Mouse (Mus musculus): ENCODE results near the gene Stim1. TPM values are rescaled to one million over a fixed set of nuclear protein-coding genes. Genes with fewer than 3 reads are reported as not detected.
"Not testable (repeated sequence)": the region's sequence is repeated elsewhere in the genome, so short reads cannot be mapped to it uniquely, and the experiment has no call there.

The Stim1 gene
- polyA plus RNA-seq, 1 experiment from 2014 or later = 11.0 TPM

DNA sequence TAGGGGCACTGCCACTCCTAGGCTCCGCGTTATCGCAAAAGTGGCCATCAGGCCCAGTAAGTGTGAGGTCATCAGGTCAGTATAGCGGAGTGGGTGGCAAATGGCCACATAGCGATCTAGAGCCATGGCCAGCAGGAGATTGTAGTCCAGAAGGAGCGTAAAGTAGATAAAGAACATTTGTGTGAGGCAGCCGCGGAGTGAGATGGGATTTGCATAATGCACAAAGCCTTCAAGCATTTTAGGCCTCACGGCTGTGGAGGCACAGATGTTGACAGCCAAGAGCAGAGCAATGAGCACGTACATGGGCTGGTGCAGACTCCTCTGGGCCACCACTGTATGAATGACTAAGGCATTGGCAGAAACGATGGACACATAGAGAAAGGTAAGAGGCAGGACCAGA lies 209.8 kb downstream of the Stim1 start:
- H3K36me3 ChIP-seq (ENCODE audit: control insufficient read depth, insufficient read depth, low read length) = no peaks in the 10 kb centered on the region
- no peak overlapping the region for H3K4me3 ChIP-seq (ENCODE audit: low read depth, low read length)
- DNase-seq (ENCODE audit: low spot score) (no peak), ATAC-seq (ENCODE audit: insufficient read depth, low FRiP score, low TSS enrichment) (no peak)
- H3K4me2 ChIP-seq (ENCODE audit: low read depth) = no peak overlapping the region
- H3K9ac ChIP-seq (ENCODE audit: low read length) = no peak overlapping the region
- 85% methylated on average over 11 of the region's 11 CpGs for WGBS
- no peaks in the 10 kb centered on the region for H3K27me3 ChIP-seq (ENCODE audit: control insufficient read depth, insufficient read depth, low read length)
- no peaks in the 10 kb centered on the region for H3K9me3 ChIP-seq (ENCODE audit: control insufficient read depth, low read length)
- H3K27ac ChIP-seq (ENCODE audit: low read depth, low read length) = no peak overlapping the region
- H3K4me1 ChIP-seq (ENCODE audit: control insufficient read depth, insufficient read depth, low read length) = no peaks in the 10 kb centered on the region

- Histone ChIP-seq H3K27me3 (ENCODE audit: control insufficient read depth, insufficient read depth, low read length) (no peaks in the 10 kb centered on the region), H3K36me3 (ENCODE audit: control insufficient read depth, insufficient read depth, low read length) (no peaks in the 10 kb centered on the region), H3K4me3 (ENCODE audit: low read depth, low read length) (no peak overlapping the region), H3K4me1 (ENCODE audit: control insufficient read depth, insufficient read depth, low read length) (no peaks in the 10 kb centered on the region), H3K9me3 (ENCODE audit: control insufficient read depth, low read length) (no peaks in the 10 kb centered on the region), H3K27ac (ENCODE audit: low read depth, low read length) (no peak overlapping the region), H3K9ac (ENCODE audit: low read length) (no peak overlapping the region), H3K4me2 (ENCODE audit: low read depth) (no peak overlapping the region)
- WGBS = 87% methylated on average over 4 of the region's 4 CpGs
- DNase-seq (ENCODE audit: low spot score) = no peak
- ATAC-seq (ENCODE audit: insufficient read depth, low FRiP score, low TSS enrichment) = no peak
These were observed 210.8 kb downstream of the Stim1 start for GRCm38 (mm10) chr7:102478425-102478824.

- WGBS = 77% methylated on average over 3 of the region's 3 CpGs
- Histone ChIP-seq H3K4me1 (ENCODE audit: control insufficient read depth, insufficient read depth, low read length) (no peaks in the 10 kb centered on the region), H3K9ac (ENCODE audit: low read length) (no peak overlapping the region), H3K4me3 (ENCODE audit: low read depth, low read length) (no peak overlapping the region), H3K9me3 (ENCODE audit: control insufficient read depth, low read length) (no peaks in the 10 kb centered on the region), H3K27me3 (ENCODE audit: control insufficient read depth, insufficient read depth, low read length) (no peaks in the 10 kb centered on the region), H3K36me3 (ENCODE audit: control insufficient read depth, insufficient read depth, low read length) (no peaks in the 10 kb centered on the region), H3K4me2 (ENCODE audit: low read depth) (no peak overlapping the region), H3K27ac (ENCODE audit: low read depth, low read length) (no peak overlapping the region)
- DNase-seq (ENCODE audit: low spot score) = no peak
- no peak for ATAC-seq (ENCODE audit: insufficient read depth, low FRiP score, low TSS enrichment)
These were observed 211.3 kb downstream of the Stim1 start for GRCm38 (mm10) chr7:102478926-102479325.

DNA sequence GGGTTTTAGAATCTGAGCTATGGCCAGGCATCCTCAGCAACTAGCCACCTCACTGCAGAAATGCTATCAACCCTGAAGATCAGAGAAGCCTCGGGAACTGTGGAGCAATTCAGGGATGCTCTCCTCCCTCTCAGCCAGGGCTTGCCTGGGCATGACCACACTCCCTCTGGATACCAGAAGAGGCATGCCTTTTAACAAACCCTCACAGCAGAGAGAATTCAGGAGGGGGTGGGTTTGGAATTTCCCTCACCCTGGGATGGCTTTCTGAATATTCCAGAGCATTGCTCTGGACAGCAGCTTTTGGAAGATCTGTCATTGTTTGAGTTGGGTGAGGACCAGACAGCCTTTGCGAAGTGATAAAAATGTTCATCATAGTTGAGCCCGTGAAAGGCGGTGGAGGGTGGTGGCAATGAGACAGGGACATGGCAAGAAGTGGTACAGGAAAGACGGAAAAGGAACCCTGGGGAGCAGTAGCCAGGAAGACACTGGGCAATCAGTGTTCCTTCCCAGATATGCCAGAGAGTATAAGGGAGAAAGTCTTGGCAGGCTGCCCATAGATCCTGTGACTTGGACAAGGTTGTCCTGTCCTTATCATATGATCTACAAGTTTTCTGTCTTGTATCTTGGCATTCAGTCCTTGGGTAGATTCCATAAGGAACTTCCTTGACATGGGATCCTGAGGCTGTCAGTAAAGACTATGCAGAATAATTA lies 211.9 kb downstream of the Stim1 start:
- H3K36me3 ChIP-seq (ENCODE audit: control insufficient read depth, insufficient read depth, low read length) = no peaks in the 10 kb centered on the region
- ATAC-seq (ENCODE audit: insufficient read depth, low FRiP score, low TSS enrichment) (no peak), DNase-seq (ENCODE audit: low spot score) (no peak)
- H3K4me2 ChIP-seq (ENCODE audit: low read depth) = no peak overlapping the region
- H3K4me1 ChIP-seq (ENCODE audit: control insufficient read depth, insufficient read depth, low read length) = no peaks in the 10 kb centered on the region
- no peak overlapping the region for H3K9ac ChIP-seq (ENCODE audit: low read length)
- no peak overlapping the region for H3K4me3 ChIP-seq (ENCODE audit: low read depth, low read length)
- 75% methylated on average over 5 of the region's 5 CpGs for WGBS
- H3K27ac ChIP-seq (ENCODE audit: low read depth, low read length) = no peak overlapping the region
- no peaks in the 10 kb centered on the region for H3K9me3 ChIP-seq (ENCODE audit: control insufficient read depth, low read length)
- H3K27me3 ChIP-seq (ENCODE audit: control insufficient read depth, insufficient read depth, low read length) = no peaks in the 10 kb centered on the region

- Histone ChIP-seq H3K4me1 (ENCODE audit: control insufficient read depth, insufficient read depth, low read length) (no peaks in the 10 kb centered on the region), H3K9ac (ENCODE audit: low read length) (no peak overlapping the region), H3K27me3 (ENCODE audit: control insufficient read depth, insufficient read depth, low read length) (no peaks in the 10 kb centered on the region), H3K4me3 (ENCODE audit: low read depth, low read length) (no peak overlapping the region), H3K9me3 (ENCODE audit: control insufficient read depth, low read length) (no peaks in the 10 kb centered on the region), H3K4me2 (ENCODE audit: low read depth) (no peak overlapping the region), H3K36me3 (ENCODE audit: control insufficient read depth, insufficient read depth, low read length) (no peaks in the 10 kb centered on the region), H3K27ac (ENCODE audit: low read depth, low read length) (no peak overlapping the region)
- DNase-seq (ENCODE audit: low spot score) = no peak
- 86% methylated on average over 4 of the region's 4 CpGs for WGBS
- ATAC-seq (ENCODE audit: insufficient read depth, low FRiP score, low TSS enrichment) = no peak
These were observed 213.2 kb downstream of the Stim1 start for GRCm38 (mm10) chr7:102480821-102481220.

DNA sequence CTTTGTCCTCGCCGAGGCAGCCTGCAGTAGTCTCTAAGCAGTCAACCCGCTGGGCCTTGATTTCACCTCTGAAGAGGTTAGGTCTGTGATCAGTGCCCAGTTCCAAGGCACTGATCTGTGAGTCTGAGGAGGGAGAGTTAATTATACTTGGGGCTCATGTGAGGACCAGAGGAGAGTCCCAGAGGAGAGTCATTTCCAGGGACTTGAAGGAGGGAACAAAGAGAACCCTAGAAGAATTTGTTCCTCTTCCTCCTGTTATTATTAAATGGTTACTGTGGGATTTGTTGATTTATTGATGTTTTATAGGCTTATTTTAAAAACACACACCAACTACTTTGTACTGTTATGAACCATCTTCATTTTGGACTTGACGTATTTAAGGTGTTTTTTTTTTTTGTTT lies 214.0 kb downstream of the Stim1 start, which contains the start of gene Olfr543:
Gene Olfr543, minus strand, starts transcription at position 101 of the 400 bp plus-strand sequence.
- no peaks in the 10 kb centered on the region for H3K4me1 ChIP-seq (ENCODE audit: control insufficient read depth, insufficient read depth, low read length)
- H3K9ac ChIP-seq (ENCODE audit: low read length) = no peak within 1 kb of the TSS
- H3K4me2 ChIP-seq (ENCODE audit: low read depth) = no peak within 1 kb of the TSS
- ATAC-seq (ENCODE audit: insufficient read depth, low FRiP score, low TSS enrichment) = no peak
- no peaks in the 10 kb centered on the region for H3K36me3 ChIP-seq (ENCODE audit: control insufficient read depth, insufficient read depth, low read length)
- H3K27me3 ChIP-seq (ENCODE audit: control insufficient read depth, insufficient read depth, low read length) = no peaks in the 10 kb centered on the region
- no peak for DNase-seq (ENCODE audit: low spot score)
- 92% methylated on average over 4 of the region's 4 CpGs for WGBS
- H3K27ac ChIP-seq (ENCODE audit: low read depth, low read length) = no peak within 1 kb of the TSS
- H3K4me3 ChIP-seq (ENCODE audit: low read depth, low read length) = no peak within 1 kb of the TSS
- H3K9me3 ChIP-seq (ENCODE audit: control insufficient read depth, low read length) = no peaks in the 10 kb centered on the region

DNA sequence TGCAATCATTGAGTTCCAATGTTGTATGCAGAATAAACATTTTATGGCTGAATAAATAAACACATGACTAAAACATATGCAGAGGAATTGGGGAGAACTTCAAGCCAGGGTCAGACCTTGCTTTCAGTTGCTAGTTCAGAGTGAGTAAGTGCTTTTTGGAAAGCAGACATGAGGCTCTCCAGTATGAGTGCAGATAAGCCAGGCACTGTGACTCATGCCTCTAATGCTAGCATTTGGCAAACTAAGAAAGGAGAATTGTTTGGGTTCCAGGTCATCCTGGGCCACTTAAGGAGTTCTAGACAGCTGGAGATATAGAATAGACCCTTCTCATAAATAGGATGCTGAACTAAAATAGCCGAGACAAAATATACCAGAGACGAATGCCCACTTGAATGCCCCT lies 216.1 kb downstream of the Stim1 start:
- no peak overlapping the region for H3K9ac ChIP-seq (ENCODE audit: low read length)
- no peak overlapping the region for H3K4me3 ChIP-seq (ENCODE audit: low read depth, low read length)
- WGBS = 89% methylated on average over 2 of the region's 2 CpGs
- no peaks in the 10 kb centered on the region for H3K27me3 ChIP-seq (ENCODE audit: control insufficient read depth, insufficient read depth, low read length)
- no peaks in the 10 kb centered on the region for H3K36me3 ChIP-seq (ENCODE audit: control insufficient read depth, insufficient read depth, low read length)
- no peak for DNase-seq (ENCODE audit: low spot score)
- H3K9me3 ChIP-seq (ENCODE audit: control insufficient read depth, low read length) = no peaks in the 10 kb centered on the region
- ATAC-seq (ENCODE audit: insufficient read depth, low FRiP score, low TSS enrichment) = no peak
- no peak overlapping the region for H3K4me2 ChIP-seq (ENCODE audit: low read depth)
- H3K27ac ChIP-seq (ENCODE audit: low read depth, low read length) = no peak overlapping the region
- no peaks in the 10 kb centered on the region for H3K4me1 ChIP-seq (ENCODE audit: control insufficient read depth, insufficient read depth, low read length)

GRCm38 (mm10) chr7:102484766-102485165 lies 217.2 kb downstream of the Stim1 start:
- H3K27me3 ChIP-seq (ENCODE audit: control insufficient read depth, insufficient read depth, low read length); H3K9me3 ChIP-seq (ENCODE audit: control insufficient read depth, low read length); H3K4me3 ChIP-seq (ENCODE audit: low read depth, low read length); H3K4me1 ChIP-seq (ENCODE audit: control insufficient read depth, insufficient read depth, low read length); DNase-seq (ENCODE audit: low spot score); H3K36me3 ChIP-seq (ENCODE audit: control insufficient read depth, insufficient read depth, low read length); ATAC-seq (ENCODE audit: insufficient read depth, low FRiP score, low TSS enrichment); H3K4me2 ChIP-seq (ENCODE audit: low read depth); H3K27ac ChIP-seq (ENCODE audit: low read depth, low read length); H3K9ac ChIP-seq (ENCODE audit: low read length): not testable (repeated sequence)
- 64% methylated on average over 8 of the region's 8 CpGs for WGBS

GRCm38 (mm10) chr7:102486105-102486504 lies 218.5 kb downstream of the Stim1 start:
- Histone ChIP-seq H3K4me3 (ENCODE audit: low read depth, low read length) (no peak overlapping the region), H3K27me3 (ENCODE audit: control insufficient read depth, insufficient read depth, low read length) (no peaks in the 10 kb centered on the region), H3K9ac (ENCODE audit: low read length) (no peak overlapping the region), H3K27ac (ENCODE audit: low read depth, low read length) (no peak overlapping the region), H3K4me1 (ENCODE audit: control insufficient read depth, insufficient read depth, low read length) (no peaks in the 10 kb centered on the region), H3K36me3 (ENCODE audit: control insufficient read depth, insufficient read depth, low read length) (no peaks in the 10 kb centered on the region), H3K9me3 (ENCODE audit: control insufficient read depth, low read length) (no peaks in the 10 kb centered on the region), H3K4me2 (ENCODE audit: low read depth) (no peak overlapping the region)
- ATAC-seq (ENCODE audit: insufficient read depth, low FRiP score, low TSS enrichment) (no peak), DNase-seq (ENCODE audit: low spot score) (no peak)
- WGBS = 76% methylated on average over 1 of the region's 1 CpGs
